8 mouse cellular contexts compared by ENCODE assay signal in the genomic region with DNA sequence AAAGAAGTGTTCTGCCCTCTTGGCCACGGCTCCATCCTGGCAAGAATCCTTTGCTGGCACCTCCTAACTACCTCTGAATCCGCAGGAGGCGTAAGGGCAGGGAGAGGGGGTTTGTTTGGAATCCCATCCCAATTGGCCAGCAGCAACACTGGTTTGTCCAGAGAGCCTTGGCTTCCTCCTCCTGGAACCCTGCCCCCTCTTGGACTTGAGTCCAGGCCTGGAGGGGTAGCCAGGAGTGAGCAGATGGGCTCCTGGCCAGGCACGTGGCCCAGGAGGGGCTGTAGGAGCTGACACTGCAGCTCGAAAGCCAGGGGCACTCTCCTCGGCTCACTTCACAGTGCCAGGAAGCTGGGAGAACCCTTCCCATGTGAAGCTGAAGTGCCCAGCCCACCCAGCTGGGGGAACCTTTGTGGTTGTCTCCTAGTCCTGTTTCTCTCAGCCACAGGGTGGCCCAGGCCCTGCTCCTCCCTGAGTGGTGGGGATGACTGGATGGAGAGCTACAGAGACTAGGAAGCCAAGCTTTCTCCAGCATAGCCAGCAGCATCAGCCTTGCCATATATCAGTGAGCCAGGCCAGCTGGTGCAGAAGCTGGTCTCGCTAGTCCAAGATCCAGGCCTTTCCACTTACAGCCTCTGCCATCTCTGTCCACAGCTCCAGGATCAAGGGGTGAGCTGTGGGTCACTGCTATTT.
DNase-seq lines count a peak whose midpoint lies in the region; ATAC-seq and TF ChIP-seq lines count a peak whose summit lies in the region.

No protein-coding gene starts in this region.

- WGBS in forebrain, postnatal 0 days, result 50% methylated on average over 7 of the region's 7 CpGs

- no peak overlapping the region for H3K9ac ChIP-seq in forebrain, postnatal 0 days

- no peaks in the 10 kb centered on the region for H3K36me3 ChIP-seq in forebrain, postnatal 0 days (ENCODE audit: insufficient read depth)

- intact Hi-C loops in heart, postnatal 36 days (cut with DNase I), result no loop called here
- intact Hi-C loops in left cerebral cortex, postnatal 10 days (cut with DNase I), result no loop called here

- TF ChIP-seq CTCF in forebrain, postnatal 0 days (IDR thresholded peaks at IDR 0.05; ENCODE audit: low read depth), result 0 out of 2 replicates have a peak, but pooled peaks have one; percentile 13

- peak; percentile 85 for ATAC-seq in forebrain, postnatal 0 days
- no peak for ATAC-seq in erythroblast, adult 5-6 weeks (replicated peaks; ENCODE audit: low FRiP score, poor library complexity, severe bottlenecking)

- no peaks in the 10 kb centered on the region for H3K4me1 ChIP-seq in forebrain, postnatal 0 days (ENCODE audit: insufficient read depth)

- H3K27me3 ChIP-seq in forebrain, postnatal 0 days (ENCODE audit: insufficient read depth, low read length), result no peaks in the 10 kb centered on the region

- no peaks in the 10 kb centered on the region for H3K9me3 ChIP-seq in forebrain, postnatal 0 days (ENCODE audit: low read length)

- H3K4me3 ChIP-seq in forebrain, postnatal 0 days (ENCODE audit: low read depth, low read length), result no peak overlapping the region

- no peak overlapping the region for H3K27ac ChIP-seq in forebrain, postnatal 0 days (ENCODE audit: low read depth, low read length)

- H3K4me2 ChIP-seq in forebrain, postnatal 0 days (ENCODE audit: low read depth), result no peak overlapping the region

- DNase-seq in Muller cell, postnatal 12 days (ENCODE audit: inconsistent ontology term), result peak; percentile 51
- peak; percentile 68 for DNase-seq in adrenal gland, adult 2 months
- peak; percentile 68 for DNase-seq in forebrain, postnatal 0 days
- peak; percentile 76 to 79 for DNase-seq in heart, postnatal 36 days
- peak; percentile 51 to 70 for DNase-seq in left cerebral cortex, postnatal 10 days (ENCODE audit: extremely low spot score in 1 of 2, low spot score in 2 of 2)
- DNase-seq in right cerebral cortex, postnatal 25 days, result peak; percentile 29
- DNase-seq in liver, result no peak
